Mouse (Mus musculus) cerebellum, adult 8-10 months (tissue): ENCODE results near the gene Lrrfip2.

ENCODE experiments used
- DNase-seq: peaks from one replicate; pipeline ENCODE4 v3.0.0; 2022

Gene Lrrfip2

GRCm38 (mm10) chr9:111166612-111167011 is 49.2 kb downstream of the Lrrfip2 start:
- no peak for DNase-seq

- no peak for DNase-seq
Observed at GRCm38 (mm10) chr9:111170430-111170829, 53.0 kb downstream of the Lrrfip2 start.

GRCm38 (mm10) chr9:111174071-111174470 is 56.7 kb downstream of the Lrrfip2 start:
- no peak for DNase-seq

- no peak for DNase-seq
Observed at GRCm38 (mm10) chr9:111178971-111179370, 61.6 kb downstream of the Lrrfip2 start.

GRCm38 (mm10) chr9:111182176-111182575 is 64.8 kb downstream of the Lrrfip2 start:
- no peak for DNase-seq

- no peak for DNase-seq
Observed at GRCm38 (mm10) chr9:111184929-111185328, 67.5 kb downstream of the Lrrfip2 start.

- DNase-seq = no peak
Observed at GRCm38 (mm10) chr9:111186861-111187260, 69.5 kb downstream of the Lrrfip2 start.

- no peak for DNase-seq
Observed at GRCm38 (mm10) chr9:111188731-111189130, 71.3 kb downstream of the Lrrfip2 start.

- DNase-seq = no peak
Observed at GRCm38 (mm10) chr9:111193211-111193610, 75.8 kb downstream of the Lrrfip2 start.

GRCm38 (mm10) chr9:111197116-111197515 is 79.7 kb downstream of the Lrrfip2 start:
- DNase-seq = no peak

GRCm38 (mm10) chr9:111197712-111198111 is 80.3 kb downstream of the Lrrfip2 start:
- no peak for DNase-seq

GRCm38 (mm10) chr9:111198332-111198731 is 80.9 kb downstream of the Lrrfip2 start:
- DNase-seq = no peak

- no peak for DNase-seq
Observed at GRCm38 (mm10) chr9:111200208-111200607, 82.8 kb downstream of the Lrrfip2 start.

- no peak for DNase-seq
Observed at GRCm38 (mm10) chr9:111204601-111205375, 87.4 kb downstream of the Lrrfip2 start.

GRCm38 (mm10) chr9:111207683-111208082 is 90.3 kb downstream of the Lrrfip2 start:
- DNase-seq = no peak

GRCm38 (mm10) chr9:111208185-111208584 is 90.8 kb downstream of the Lrrfip2 start:
- DNase-seq = no peak

GRCm38 (mm10) chr9:111209158-111209699 is 91.8 kb downstream of the Lrrfip2 start:
- DNase-seq = no peak

GRCm38 (mm10) chr9:111210412-111210811 is 93.0 kb downstream of the Lrrfip2 start:
- DNase-seq = no peak

- DNase-seq = no peak
Observed at GRCm38 (mm10) chr9:111211122-111212041, 94.0 kb downstream of the Lrrfip2 start.

- DNase-seq = no peak
Observed at GRCm38 (mm10) chr9:111213501-111213900, 96.1 kb downstream of the Lrrfip2 start.

- DNase-seq = no peak
Observed at GRCm38 (mm10) chr9:111216424-111216823, 99.0 kb downstream of the Lrrfip2 start.

GRCm38 (mm10) chr9:111220551-111221080 is 103.2 kb downstream of the Lrrfip2 start:
- no peak for DNase-seq

GRCm38 (mm10) chr9:111221580-111221979 is 104.2 kb downstream of the Lrrfip2 start:
- DNase-seq = no peak
